Mouse (Mus musculus): ENCODE data around the gene Itgb6.

DNA sequence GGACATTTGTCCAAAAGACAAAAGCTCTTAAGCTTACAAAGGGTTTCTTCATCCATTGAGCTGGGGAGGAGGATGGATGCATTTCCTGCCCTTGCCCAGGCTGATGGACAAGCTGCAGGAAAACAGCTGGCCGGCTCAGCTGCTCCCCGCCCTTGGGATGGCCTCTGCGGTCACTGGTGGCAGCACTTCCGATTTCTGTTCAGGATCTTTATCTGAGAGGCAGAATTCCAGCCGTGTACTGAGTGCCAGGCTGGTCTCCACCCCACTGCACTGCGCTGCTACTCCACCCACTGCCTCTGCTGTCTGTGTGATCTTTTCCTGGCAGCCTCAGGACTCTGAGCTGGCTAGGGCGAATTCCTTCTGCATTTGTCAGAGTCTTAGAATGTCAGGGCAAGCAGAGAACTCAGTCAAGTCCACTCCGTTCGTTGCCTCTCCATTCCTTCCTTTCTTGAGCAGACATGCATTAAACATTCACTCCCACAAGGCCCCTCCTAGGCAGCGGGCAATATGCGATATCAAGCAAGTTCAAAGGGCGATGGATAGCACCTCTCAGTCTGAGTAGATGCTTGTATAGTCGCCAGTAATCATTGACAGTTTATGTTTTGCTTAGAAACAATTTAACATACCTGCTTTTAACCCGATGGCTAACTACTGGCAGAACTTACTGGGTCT lies 33.4 kb downstream of the Itgb6 start:
- TF ChIP-seq EP300 (IDR thresholded peaks at IDR 0.05; ENCODE audit: low read depth) (no peak), CTCF (IDR thresholded peaks at IDR 0.05; ENCODE audit: low read depth) (no peak)

Data from liver, postnatal 0 days (tissue).